Mouse (Mus musculus) liver, embryonic 18 days (tissue): ENCODE measurements around the gene Inpp5b. TPM values are rescaled to one million over a fixed set of nuclear protein-coding genes. Genes with fewer than 3 reads are reported as not detected.

Source experiments
- polyA plus RNA-seq: library from polyadenylated mRNA; depleted of rRNA; stranded (reverse); fragments of >200 nt; gene quantifications from 2 replicates; pipeline ENCODE4 v1.2.3, GENCODE M21; 2012; rRNA removed

The Inpp5b gene
- polyA plus RNA-seq, result 22.5 and 25.6 TPM in 2 replicates

GRCm38 (mm10) chr4:124741376-124742343 lies at the start of gene Inpp5b:
Gene Inpp5b, plus strand, starts transcription at chr4:124741850.

GRCm38 (mm10) chr4:124693135-124693894 lies 48.3 kb upstream of the Inpp5b start, which contains the start of gene Utp11:
Gene Utp11, minus strand, starts transcription at chr4:124693600.

GRCm38 (mm10) chr4:124700248-124700971 lies 41.2 kb upstream of the Inpp5b start, which contains the start of gene Fhl3:
Gene Fhl3, plus strand, starts transcription at chr4:124700701.

GRCm38 (mm10) chr4:124714545-124715481 lies 26.8 kb upstream of the Inpp5b start, which contains the start of gene Sf3a3:
Gene Sf3a3, plus strand, starts transcription at chr4:124714776.

GRCm38 (mm10) chr4:124801552-124802308 lies 60.1 kb downstream of the Inpp5b start, which contains the start of gene Mtf1:
Gene Mtf1, plus strand, starts transcription at chr4:124802104.

GRCm38 (mm10) chr4:124850261-124850913 lies 108.7 kb downstream of the Inpp5b start, which contains the start of gene Yrdc:
Gene Yrdc, plus strand, starts transcription at chr4:124850679.

Other genes starting within 250 kb of the Inpp5b start
- not detected in 2 replicates for gene 3100002H09Rik, start 131.0 kb upstream of the Inpp5b start, polyA plus RNA-seq
- not detected in 2 replicates for gene Pou3f1, start 85.0 kb upstream of the Inpp5b start, polyA plus RNA-seq
- gene Utp11, start 48.2 kb upstream of the Inpp5b start, polyA plus RNA-seq, result 13.6 and 14.1 TPM in 2 replicates
- gene Fhl3, start 41.1 kb upstream of the Inpp5b start, polyA plus RNA-seq, result 2.8 and 3.4 TPM in 2 replicates
- gene Sf3a3, start 27.1 kb upstream of the Inpp5b start, polyA plus RNA-seq, result 25.6 and 27.2 TPM in 2 replicates
- 4.7 and 4.8 TPM in 2 replicates for gene Mtf1, start 60.3 kb downstream of the Inpp5b start, polyA plus RNA-seq
- gene Yrdc, start 108.8 kb downstream of the Inpp5b start, polyA plus RNA-seq, result 18.8 and 20.6 TPM in 2 replicates
- gene 1110065P20Rik, start 109.3 kb downstream of the Inpp5b start, polyA plus RNA-seq, result 12.8 and 14.5 TPM in 2 replicates
- gene Maneal, start 120.3 kb downstream of the Inpp5b start, polyA plus RNA-seq, result 0.01 and 0.02 TPM in 2 replicates
- not detected in 2 replicates for gene Epha10, start 139.0 kb downstream of the Inpp5b start, polyA plus RNA-seq
- gene 9930104L06Rik, start 195.2 kb downstream of the Inpp5b start, polyA plus RNA-seq, result 4.1 and 5.5 TPM in 2 replicates
- gene Cdca8, start 197.5 kb downstream of the Inpp5b start, polyA plus RNA-seq, result 34.6 and 37.1 TPM in 2 replicates
- gene Rspo1, start 244.6 kb downstream of the Inpp5b start, polyA plus RNA-seq, result 1.7 and 2.2 TPM in 2 replicates